Mouse (Mus musculus) ES-Bruce4 (cell line): Measurements from ENCODE around the gene Psenen.

Experiments used
- CTCF ChIP-seq: IDR thresholded peaks from one replicate; pipeline ENCODE4 v1.8.1; 2011; ENCODE audit warnings: low read depth, low read length
- EP300 ChIP-seq: IDR thresholded peaks from 2 replicates; pipeline ENCODE4 v1.6.1; 2011; ENCODE audit warnings: low read depth, low read length; ENCODE audit not compliant: insufficient read depth

- no peak for TF ChIP-seq CTCF
- no peak for TF ChIP-seq EP300
Observed at GRCm38 (mm10) chr7:30592772-30593423, 29.5 kb upstream of the Psenen start.
